Mouse (Mus musculus) cerebral cortex, adult 2 months (tissue): ENCODE results near the gene Phactr3.

ENCODE experiments used
- WGBS: fragments of 180-500 bp; shearing (Covaris S2); methylation state at CpG from one replicate; pipeline ENCODE4 v1.1.7; 2018; 5-methylcytosine and 5-hydroxymethylcytosine counted together

The Phactr3 gene

GRCm38 (mm10) chr2:178329986-178330385 lies 211.2 kb downstream of the Phactr3 start:
- WGBS, result 18% methylated on average over 1 of the region's 1 CpGs

GRCm38 (mm10) chr2:178337878-178338277 lies 219.1 kb downstream of the Phactr3 start:
- 26% methylated on average over 1 of the region's 1 CpGs for WGBS

DNA sequence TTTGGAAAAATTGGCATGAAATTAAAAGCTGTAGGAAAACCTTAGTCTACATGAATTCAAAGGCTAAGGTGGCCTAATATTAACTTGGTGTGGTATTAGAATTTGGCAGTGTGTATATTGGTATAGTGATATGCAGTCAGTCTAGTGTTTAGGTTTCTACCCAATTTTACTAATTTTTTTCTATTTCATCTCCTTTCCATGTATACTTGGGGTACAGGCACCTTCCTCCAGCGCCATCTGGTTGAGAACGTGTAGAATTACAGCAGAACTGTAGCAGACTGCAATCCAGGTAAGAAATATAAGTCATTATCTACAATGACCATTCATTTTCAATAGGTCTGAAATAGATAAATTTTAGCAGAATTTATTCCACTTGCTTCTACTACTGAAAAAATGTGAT lies 220.3 kb downstream of the Phactr3 start:
- WGBS, result 3% methylated on average over 2 of the region's 2 CpGs

DNA sequence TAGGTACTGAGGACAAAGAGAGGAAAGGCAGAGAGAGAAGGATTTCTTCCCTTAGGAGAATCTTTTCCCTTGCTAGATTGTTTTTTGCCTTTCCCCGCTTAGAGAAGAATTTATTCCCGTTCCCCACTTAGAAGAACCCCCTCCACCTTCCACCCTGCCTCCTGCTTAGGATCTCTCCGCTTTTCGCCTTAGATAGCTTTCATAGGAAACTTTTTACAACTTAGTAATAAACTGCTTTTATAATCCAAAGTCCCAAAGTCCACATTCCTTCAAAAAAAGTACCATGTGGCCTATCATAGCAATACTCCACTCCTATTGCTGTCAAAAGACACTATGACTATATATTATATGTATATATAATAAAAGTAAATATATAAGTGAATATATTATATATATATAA lies 223.8 kb downstream of the Phactr3 start:
- 81% methylated on average over 4 of the region's 4 CpGs for WGBS
